In genomic region chr4:102534049-102534730, GRCm38 (mm10) we compare ENCODE assay signal across 8 mouse cellular contexts.
DNase-seq lines count a peak whose midpoint lies in the region; ATAC-seq lines count a peak whose summit lies in the region.

No protein-coding gene starts in this region.

- H3K27ac ChIP-seq in forebrain, embryonic 11.5 days (ENCODE audit: low read depth, low read length): no peak overlapping the region; the same call in 1 of the 2 replicates
- H3K27ac ChIP-seq in forebrain, embryonic 10.5 days: no peak overlapping the region
- H3K27ac ChIP-seq in hindbrain, embryonic 14.5 days: peak overlapping the region; percentile 79

- no peak overlapping the region for H3K4me3 ChIP-seq in forebrain, embryonic 11.5 days (ENCODE audit: low read depth, low read length)
- no peak overlapping the region for H3K4me3 ChIP-seq in forebrain, embryonic 10.5 days
- H3K4me3 ChIP-seq in hindbrain, embryonic 14.5 days (replicated peaks; ENCODE audit: low read length): no peak overlapping the region

- 37% methylated on average over 5 of the region's 5 CpGs for WGBS in forebrain, embryonic 11.5 days
- WGBS in forebrain, embryonic 10.5 days: 55% methylated on average over 5 of the region's 5 CpGs
- WGBS in hindbrain, embryonic 14.5 days: 31% methylated on average over 5 of the region's 5 CpGs

- no peak overlapping the region for H3K9ac ChIP-seq in forebrain, embryonic 11.5 days (ENCODE audit: low read length)
- no peak overlapping the region for H3K9ac ChIP-seq in hindbrain, embryonic 14.5 days

- H3K27me3 ChIP-seq in forebrain, embryonic 11.5 days (ENCODE audit: control insufficient read depth, insufficient read depth, low read length): no peaks in the 10 kb centered on the region
- peaks cover 7% of the 10 kb centered on the region for H3K27me3 ChIP-seq in forebrain, embryonic 10.5 days (ENCODE audit: poor library complexity, severe bottlenecking)
- no peaks in the 10 kb centered on the region for H3K27me3 ChIP-seq in hindbrain, embryonic 14.5 days (ENCODE audit: control insufficient read depth, insufficient read depth, low read length)

- DNase-seq in forebrain, embryonic 11.5 days (ENCODE audit: low spot score): no peak
- no peak for DNase-seq in forebrain, embryonic 10.5 days (ENCODE audit: extremely low spot score, low spot score)
- peak; percentile 17 for DNase-seq in retina, embryonic 14.5 days (ENCODE audit: low spot score)
- DNase-seq in retina, postnatal 1 day: no peak
- peak; percentile 56 for DNase-seq in hindbrain, embryonic 14.5 days (ENCODE audit: low spot score)
- DNase-seq in urinary bladder, adult 2 months (ENCODE audit: low spot score): no peak
- no peak for DNase-seq in embryo, embryonic 9.5 days (ENCODE audit: extremely low spot score)

- H3K36me3 ChIP-seq in forebrain, embryonic 11.5 days (ENCODE audit: control insufficient read depth, insufficient read depth, low read length): no peaks in the 10 kb centered on the region
- no peaks in the 10 kb centered on the region for H3K36me3 ChIP-seq in forebrain, embryonic 10.5 days (replicated peaks)
- H3K36me3 ChIP-seq in hindbrain, embryonic 14.5 days (replicated peaks; ENCODE audit: control insufficient read depth, insufficient read depth): no peaks in the 10 kb centered on the region

- H3K4me2 ChIP-seq in forebrain, embryonic 11.5 days (ENCODE audit: low read depth, low read length, severe bottlenecking): no peak overlapping the region
- no peak overlapping the region for H3K4me2 ChIP-seq in hindbrain, embryonic 14.5 days (replicated peaks)

- H3K4me1 ChIP-seq in forebrain, embryonic 11.5 days (replicated peaks; ENCODE audit: control insufficient read depth, insufficient read depth, low read length): peaks cover 2% of the 10 kb centered on the region; the same call in 1 of the 2 replicates
- peaks cover 18% of the 10 kb centered on the region for H3K4me1 ChIP-seq in forebrain, embryonic 10.5 days
- H3K4me1 ChIP-seq in hindbrain, embryonic 14.5 days (replicated peaks; ENCODE audit: control insufficient read depth, insufficient read depth, low read length): peaks cover 17% of the 10 kb centered on the region

- peak; percentile 85 for ATAC-seq in forebrain, embryonic 11.5 days (replicated peaks; ENCODE audit: low FRiP score)
- ATAC-seq in hindbrain, embryonic 14.5 days (ENCODE audit: low FRiP score): peak; percentile 88; the same call in 1 of the 2 replicates
- ATAC-seq in neutrophil, adult 5-6 weeks (ENCODE audit: extremely low read depth, insufficient number of reproducible peaks, low FRiP score, poor library complexity, severe bottlenecking): peak; percentile 53

- no peaks in the 10 kb centered on the region for H3K9me3 ChIP-seq in forebrain, embryonic 11.5 days (ENCODE audit: control insufficient read depth, low read length)
- H3K9me3 ChIP-seq in forebrain, embryonic 10.5 days: no peaks in the 10 kb centered on the region
- no peaks in the 10 kb centered on the region for H3K9me3 ChIP-seq in hindbrain, embryonic 14.5 days (ENCODE audit: control insufficient read depth, low read length)

Comparison
In these comparisons a context has a peak if more than half of its experiments do, and no peak if none do; other contexts are left out.
1. DNase-seq: peak in retina, embryonic 14.5 days (single experiment) and hindbrain, embryonic 14.5 days (single experiment); none in forebrain, embryonic 11.5 days (single experiment), forebrain, embryonic 10.5 days (single experiment), retina, postnatal 1 day (single experiment), urinary bladder, adult 2 months (single experiment) and embryo, embryonic 9.5 days (single experiment).
2. Peak in every context shown above with its lines, with median percentiles within 50 percentile points of each other: ATAC-seq.